Mouse (Mus musculus): ENCODE data around the gene Hus1. TPM values are rescaled to one million over a fixed set of nuclear protein-coding genes. Genes with fewer than 3 reads are reported as not detected.

Gene Hus1
- 5.4 and 5.9 TPM in 2 replicates for polyA plus RNA-seq (2012)

DNA sequence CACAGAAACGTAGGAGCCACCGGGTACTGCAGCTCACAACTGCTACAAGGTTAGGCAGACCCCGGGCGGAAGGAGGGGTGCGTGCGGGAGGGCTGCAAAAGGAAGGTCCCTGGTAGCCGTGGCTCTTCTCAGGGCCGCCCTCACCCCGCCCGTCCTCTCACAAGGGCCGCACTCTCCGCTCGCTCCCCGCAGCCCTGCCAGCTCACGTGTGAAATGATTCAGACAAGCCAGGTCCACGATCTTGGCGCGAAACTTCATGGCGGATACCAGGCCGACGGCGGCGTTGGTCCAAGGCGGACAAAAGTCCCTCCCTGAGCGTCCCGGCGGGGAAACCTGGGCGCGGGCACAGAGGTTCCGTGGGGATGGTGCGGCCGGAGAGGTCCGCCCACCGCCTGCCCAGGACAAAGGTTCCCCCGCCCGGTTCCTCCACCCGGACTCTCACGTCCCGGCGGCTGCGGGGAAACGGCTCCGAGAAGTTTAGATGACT is at the start of gene Hus1:
Gene Hus1, minus strand, starts transcription at position 339 of the 487 bp plus-strand sequence.

GRCm38 (mm10) chr11:9048703-9049060 is 37.7 kb upstream of the Hus1 start, which contains the start of gene Sun3:
TSS of gene Sun3 (minus strand) at chr11:9048991.

DNA sequence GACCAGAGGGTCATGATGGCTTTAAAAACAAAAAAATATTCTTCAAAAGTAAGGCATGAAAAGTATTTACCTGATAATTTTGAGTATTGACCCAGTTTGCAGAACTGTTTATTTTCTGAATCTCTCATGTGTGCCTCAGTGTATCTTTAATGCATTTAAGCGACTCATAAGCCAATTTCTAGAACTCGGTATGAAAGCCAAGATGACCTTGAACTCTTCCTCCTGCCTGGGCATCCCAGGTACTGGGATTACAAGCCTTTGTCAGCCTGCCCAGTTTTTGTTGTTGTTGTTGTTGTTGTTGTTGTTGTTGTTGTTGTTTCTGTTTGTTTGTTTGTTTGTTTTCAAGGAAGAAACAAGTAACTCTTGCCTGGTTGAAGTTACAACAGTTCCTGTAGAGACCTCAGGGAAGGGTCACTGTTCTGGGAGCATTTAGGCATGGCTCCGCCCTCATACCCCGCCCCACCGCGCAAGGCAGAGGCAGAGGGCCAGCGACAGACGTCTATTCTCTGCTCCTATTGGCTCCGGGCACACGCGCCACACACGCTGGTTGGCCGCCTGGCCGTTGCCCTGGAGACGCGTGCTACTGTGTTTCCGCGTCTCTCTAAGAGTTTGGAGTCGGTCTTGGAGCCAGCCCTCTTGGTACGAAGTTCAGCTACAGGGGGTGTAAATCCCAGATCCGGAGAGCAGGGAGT is 37.2 kb upstream of the Hus1 start, which contains the start of gene Gm11992:
Gene Gm11992, plus strand, starts transcription at position 584 of the 692 bp plus-strand sequence.

DNA sequence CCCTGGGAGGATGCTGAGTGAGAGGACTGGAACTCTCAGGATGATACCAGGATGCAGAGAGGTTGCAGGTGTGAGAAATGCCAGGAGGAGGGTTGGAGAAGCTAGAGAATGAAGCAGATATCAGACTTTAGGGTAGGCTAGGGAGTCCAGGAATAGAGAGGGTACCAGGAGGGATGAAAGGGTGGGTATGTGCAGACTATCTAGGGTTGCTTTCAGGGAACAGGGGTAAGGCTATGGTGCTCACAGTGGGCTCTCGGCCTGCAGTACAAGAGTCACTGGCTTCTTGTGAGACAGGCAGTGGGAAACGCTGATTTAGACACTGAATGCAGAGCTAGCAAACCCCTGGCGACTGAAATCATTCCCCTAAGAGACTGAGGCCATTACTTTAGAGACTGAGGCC is 37.8 kb downstream of the Hus1 start, which contains the start of gene Pkd1l1:
Gene Pkd1l1, minus strand, starts transcription at position 101 of the 400 bp plus-strand sequence.

Other genes with a start within 250 kb of the Hus1 start
- gene Pkd1l1, start 37.9 kb downstream of the Hus1 start, polyA plus RNA-seq (2012): not detected in 2 replicates
- 0.13 and 0.34 TPM in 2 replicates for gene Gm11992, start 37.4 kb upstream of the Hus1 start, polyA plus RNA-seq (2012)
- gene Sun3, start 37.8 kb upstream of the Hus1 start, polyA plus RNA-seq (2012): not detected in 2 replicates
- 0.31 and 0.39 TPM in 2 replicates for gene Upp1, start 106.9 kb upstream of the Hus1 start, polyA plus RNA-seq (2012)
- gene Abca13, start 180.8 kb upstream of the Hus1 start, polyA plus RNA-seq (2012): 0.26 and 0.48 TPM in 2 replicates